In the genomic region with DNA sequence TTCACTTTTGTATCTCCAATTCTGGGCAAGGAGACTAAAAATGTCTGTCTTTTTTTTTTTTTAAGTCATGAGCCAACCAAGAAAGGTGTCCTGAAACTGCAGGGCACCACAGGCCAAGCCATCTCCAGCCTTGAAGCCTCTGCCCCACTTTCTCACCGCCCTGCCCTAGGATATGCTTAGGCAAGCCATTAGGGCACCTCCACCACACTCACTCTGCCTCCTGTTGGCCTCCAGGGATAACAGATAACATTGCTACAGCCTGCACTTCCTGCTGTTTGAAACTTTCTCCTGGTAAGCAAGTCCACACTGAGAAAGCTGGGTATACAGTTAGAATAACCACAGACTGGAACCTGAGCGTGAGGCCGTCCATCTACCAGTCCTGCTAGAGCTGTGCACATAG, we compare ENCODE assay signal across 30 mouse cellular contexts.
DNase-seq lines count a peak whose midpoint lies in the region; ATAC-seq and TF ChIP-seq lines count a peak whose summit lies in the region.
"Had no signal": no experiment of that assay in that cellular context is flagged by ENCODE, and none has a peak within 500 bp of the region (broad histone marks: within the 10 kb centered on the region; RNA-seq: fewer than 3 reads in every experiment).

No protein-coding gene starts in this region.

- H3K27ac ChIP-seq in heart, adult 2 months: peak overlapping the region; percentile 50
- no peak overlapping the region for H3K27ac ChIP-seq in heart, embryonic 10.5 days
- peak overlapping the region; percentile 39; the same call in 1 of the 2 replicates for H3K27ac ChIP-seq in layer of hippocampus, adult 2 months
- H3K27ac ChIP-seq in intestine, embryonic 16.5 days (ENCODE audit: low read length): no peak overlapping the region
- H3K27ac ChIP-seq: embryonic facial prominence, embryonic 13.5 days; forebrain, embryonic 10.5 days; forebrain, embryonic 15.5 days; hindbrain, embryonic 10.5 days; hindbrain, embryonic 15.5 days; limb, embryonic 13.5 days; liver, embryonic 12.5 days; midbrain, embryonic 12.5 days; neural tube, embryonic 12.5 days had no signal

- H3K79me2 ChIP-seq in heart, adult 2 months (replicated peaks; ENCODE audit: control insufficient read depth, insufficient read depth, low read length): no peaks in the 10 kb centered on the region; the same call in 1 of the 2 replicates

- DNase-seq in heart, adult 2 months: no peak
- DNase-seq in heart, embryonic 10.5 days (ENCODE audit: low spot score): no peak
- no peak for DNase-seq in layer of hippocampus, adult 2 months (ENCODE audit: low spot score in 2 of 2)
- DNase-seq in layer of hippocampus, adult 18-20 months (ENCODE audit: low spot score in 2 of 2): no peak
- DNase-seq in retina, embryonic 14.5 days (ENCODE audit: low spot score): no peak
- DNase-seq: adrenal gland, adult 2 months; B cell, adult 2 months; cerebellum, adult 18-20 months; kidney, adult 9 months; kidney, postnatal 10 days; lung, adult 18-20 months; lung, postnatal 4 days; right cerebral cortex, postnatal 4 days; thymus, adult 2 months; thymus, postnatal 4 days had no signal

- WGBS in heart, adult 2 months: 73% methylated on average over 3 of the region's 3 CpGs
- WGBS in heart, embryonic 10.5 days: 74% methylated on average over 3 of the region's 3 CpGs
- 90% methylated on average over 3 of the region's 3 CpGs for WGBS in intestine, embryonic 16.5 days

- peak; percentile 16; the same call in 1 of the 2 replicates for TF ChIP-seq CTCF in heart, adult 2 months (IDR thresholded peaks at IDR 0.05)
- TF ChIP-seq CTCF in layer of hippocampus, adult 2 months (conservative IDR thresholded peaks at IDR 0.05): peak; percentile 9; the same call in 1 of the 2 replicates

- no peaks in the 10 kb centered on the region for H3K27me3 ChIP-seq in heart, adult 2 months (ENCODE audit: control insufficient read depth, insufficient read depth, low read length)
- H3K27me3 ChIP-seq in heart, embryonic 10.5 days (ENCODE audit: insufficient read depth, poor library complexity, severe bottlenecking): no peaks in the 10 kb centered on the region
- H3K27me3 ChIP-seq in intestine, embryonic 16.5 days (replicated peaks; ENCODE audit: control insufficient read depth, insufficient read depth, low read length): no peaks in the 10 kb centered on the region
- H3K27me3 ChIP-seq: embryonic facial prominence, embryonic 13.5 days; forebrain, embryonic 15.5 days; heart, embryonic 15.5 days; hindbrain, embryonic 15.5 days; limb, embryonic 13.5 days; liver, embryonic 12.5 days; megakaryocyte, embryonic 14.5 days; midbrain, embryonic 12.5 days; neural tube, embryonic 12.5 days had no signal

- TF ChIP-seq EP300 in heart, adult 2 months (IDR thresholded peaks at IDR 0.05; ENCODE audit: insufficient read depth, low read depth, low read length): no peak

- peak; percentile 73 for ATAC-seq in intestine, embryonic 16.5 days
- ATAC-seq: forebrain, embryonic 15.5 days; inflammation-experienced regulatory T-cells, adult 6 months; liver, embryonic 12.5 days; lung, postnatal 0 days had no signal

- H3K4me2 ChIP-seq in intestine, embryonic 16.5 days (ENCODE audit: low read depth, low read length): no peak overlapping the region
- H3K4me2 ChIP-seq: embryonic facial prominence, embryonic 13.5 days; forebrain, embryonic 15.5 days; heart, embryonic 15.5 days; hindbrain, embryonic 15.5 days; limb, embryonic 13.5 days; liver, embryonic 12.5 days; midbrain, embryonic 12.5 days; neural tube, embryonic 12.5 days had no signal

- TF ChIP-seq POLR2A in heart, adult 2 months (IDR thresholded peaks at IDR 0.05; ENCODE audit: insufficient read depth, low read depth, low read length): no peak

- intact Hi-C loops in heart, adult 2 months (cut with DNase I): no loop called here

- H3K9ac ChIP-seq in heart, adult 2 months (ENCODE audit: low read depth, low read length): no peak overlapping the region
- no peak overlapping the region for H3K9ac ChIP-seq in intestine, embryonic 16.5 days (ENCODE audit: low read depth, low read length)
- H3K9ac ChIP-seq: embryonic facial prominence, embryonic 13.5 days; forebrain, embryonic 15.5 days; heart, embryonic 15.5 days; hindbrain, embryonic 15.5 days; limb, embryonic 13.5 days; liver, embryonic 12.5 days; midbrain, embryonic 12.5 days; neural tube, embryonic 12.5 days had no signal

- H3K36me3 ChIP-seq in heart, adult 2 months (ENCODE audit: control insufficient read depth, insufficient read depth, low read length): peaks cover 50% of the 10 kb centered on the region
- peaks cover 26% of the 10 kb centered on the region for H3K36me3 ChIP-seq in heart, embryonic 10.5 days
- H3K36me3 ChIP-seq in intestine, embryonic 16.5 days (ENCODE audit: control insufficient read depth, insufficient read depth, low read length): 0 out of 2 replicates have a peak, but pooled peaks cover 7% of the 10 kb centered on the region
- H3K36me3 ChIP-seq: embryonic facial prominence, embryonic 13.5 days; forebrain, embryonic 10.5 days; hindbrain, embryonic 10.5 days; midbrain, embryonic 12.5 days had no signal

- H3K9me3 ChIP-seq in heart, embryonic 10.5 days: no peaks in the 10 kb centered on the region
- H3K9me3 ChIP-seq in intestine, embryonic 16.5 days (ENCODE audit: control insufficient read depth, low read length): no peaks in the 10 kb centered on the region
- H3K9me3 ChIP-seq: embryonic facial prominence, embryonic 13.5 days; forebrain, embryonic 10.5 days; forebrain, embryonic 15.5 days; heart, embryonic 15.5 days; hindbrain, embryonic 10.5 days; hindbrain, embryonic 15.5 days; limb, embryonic 13.5 days; liver, embryonic 12.5 days; megakaryocyte, embryonic 14.5 days; midbrain, embryonic 12.5 days; neural tube, embryonic 12.5 days had no signal

- H3K4me1 ChIP-seq in heart, adult 2 months (ENCODE audit: control insufficient read depth, insufficient read depth, low read length): peaks cover 19% of the 10 kb centered on the region
- H3K4me1 ChIP-seq in heart, embryonic 10.5 days: peaks cover 24% of the 10 kb centered on the region
- 0 out of 2 replicates have a peak, but pooled peaks cover 3% of the 10 kb centered on the region for H3K4me1 ChIP-seq in intestine, embryonic 16.5 days (ENCODE audit: control insufficient read depth, insufficient read depth, low read length)
- H3K4me1 ChIP-seq: embryonic facial prominence, embryonic 13.5 days; limb, embryonic 13.5 days had no signal

- no peak overlapping the region for H3K4me3 ChIP-seq in heart, adult 2 months
- no peak overlapping the region for H3K4me3 ChIP-seq in heart, embryonic 10.5 days
- no peak overlapping the region for H3K4me3 ChIP-seq in layer of hippocampus, adult 2 months
- no peak overlapping the region for H3K4me3 ChIP-seq in intestine, embryonic 16.5 days (ENCODE audit: low read length)
- H3K4me3 ChIP-seq: embryonic facial prominence, embryonic 13.5 days; forebrain, embryonic 10.5 days; forebrain, embryonic 15.5 days; heart, embryonic 15.5 days; hindbrain, embryonic 10.5 days; hindbrain, embryonic 15.5 days; limb, embryonic 13.5 days; liver, embryonic 12.5 days; megakaryocyte, embryonic 14.5 days; midbrain, embryonic 12.5 days; myocyte; neural tube, embryonic 12.5 days had no signal

Comparison
In these comparisons a context has a peak if more than half of its experiments do, and no peak if none do; other contexts are left out.
1. H3K27ac ChIP-seq: peak in heart, adult 2 months (single experiment) and layer of hippocampus, adult 2 months (single experiment); none in heart, embryonic 10.5 days (single experiment) and intestine, embryonic 16.5 days (single experiment).